Mouse (Mus musculus): Measurements from ENCODE around the gene Ppa2. TPM values are rescaled to one million over a fixed set of nuclear protein-coding genes. Genes with fewer than 3 reads are reported as not detected.

The Ppa2 gene
- polyA plus RNA-seq, 1 experiment: 200 TPM

DNA sequence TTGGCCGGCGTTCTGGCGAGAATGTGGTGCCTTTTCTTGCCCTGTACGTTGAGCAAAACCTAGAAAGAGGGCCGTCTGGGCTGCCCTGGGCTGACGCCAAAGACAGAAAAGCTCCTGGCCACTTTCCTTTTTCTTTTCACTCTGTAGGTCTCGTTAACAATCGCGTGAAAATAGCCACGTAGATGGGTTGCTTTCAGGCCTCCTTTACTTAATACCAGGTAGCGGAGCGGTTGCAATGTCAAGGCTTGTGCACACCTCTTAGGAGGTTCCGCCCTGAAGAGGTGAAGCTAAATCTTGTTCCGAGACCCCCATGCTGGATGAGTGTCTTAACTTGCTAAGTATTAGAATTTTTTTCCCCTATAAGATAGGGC, 884 bp downstream of the Ppa2 start:
- H3K27ac ChIP-seq (ENCODE audit: insufficient read depth, low read depth, low read length): peak overlapping the region; percentile 99
- H3K4me1 ChIP-seq (ENCODE audit: control insufficient read depth, insufficient read depth, low read length): peaks cover 13% of the 10 kb centered on the region; the same call in 1 of the 2 replicates
- H3K4me3 ChIP-seq (ENCODE audit: insufficient read depth, low read depth, low read length): peak overlapping the region; percentile 90
- 20% methylated on average over 14 of the region's 14 CpGs for WGBS
- H3K36me3 ChIP-seq (ENCODE audit: control insufficient read depth, insufficient read depth, low read length): no peaks in the 10 kb centered on the region
- no peak for TF ChIP-seq POLR2A (IDR thresholded peaks at IDR 0.05; ENCODE audit: low read depth, low read length)
- TF ChIP-seq CTCF (conservative IDR thresholded peaks at IDR 0.05; ENCODE audit: insufficient read depth, insufficient read length, low read depth, low read length): no peak
- DNase-seq: no peak
- H3K27me3 ChIP-seq (replicated peaks; ENCODE audit: control insufficient read depth, insufficient read depth, low read length): no peaks in the 10 kb centered on the region

GRCm38 (mm10) chr3:133312331-133312730, 2.4 kb downstream of the Ppa2 start:
- no peak for TF ChIP-seq POLR2A (IDR thresholded peaks at IDR 0.05; ENCODE audit: low read depth, low read length)
- TF ChIP-seq CTCF (conservative IDR thresholded peaks at IDR 0.05; ENCODE audit: insufficient read depth, insufficient read length, low read depth, low read length): no peak
- Histone ChIP-seq H3K27me3 (replicated peaks; ENCODE audit: control insufficient read depth, insufficient read depth, low read length) (no peaks in the 10 kb centered on the region), H3K4me1 (ENCODE audit: control insufficient read depth, insufficient read depth, low read length) (peaks cover 13% of the 10 kb centered on the region; the same call in 1 of the 2 replicates), H3K4me3 (ENCODE audit: insufficient read depth, low read depth, low read length) (no peak overlapping the region), H3K27ac (ENCODE audit: insufficient read depth, low read depth, low read length) (no peak overlapping the region), H3K36me3 (ENCODE audit: control insufficient read depth, insufficient read depth, low read length) (no peaks in the 10 kb centered on the region)
- DNase-seq: no peak
- WGBS: 71% methylated on average over 3 of the region's 3 CpGs

- DNase-seq: no peak
- Histone ChIP-seq H3K4me3 (ENCODE audit: insufficient read depth, low read depth, low read length) (no peak overlapping the region), H3K27ac (ENCODE audit: insufficient read depth, low read depth, low read length) (no peak overlapping the region), H3K4me1 (ENCODE audit: control insufficient read depth, insufficient read depth, low read length) (peaks cover 13% of the 10 kb centered on the region; the same call in 1 of the 2 replicates), H3K36me3 (ENCODE audit: control insufficient read depth, insufficient read depth, low read length) (no peaks in the 10 kb centered on the region), H3K27me3 (replicated peaks; ENCODE audit: control insufficient read depth, insufficient read depth, low read length) (no peaks in the 10 kb centered on the region)
- no peak for TF ChIP-seq POLR2A (IDR thresholded peaks at IDR 0.05; ENCODE audit: low read depth, low read length)
- TF ChIP-seq CTCF (conservative IDR thresholded peaks at IDR 0.05; ENCODE audit: insufficient read depth, insufficient read length, low read depth, low read length): no peak
- WGBS: 88% methylated on average over 6 of the region's 6 CpGs
These were observed 2.9 kb downstream of the Ppa2 start for GRCm38 (mm10) chr3:133312850-133313249.

GRCm38 (mm10) chr3:133313491-133314199, 3.7 kb downstream of the Ppa2 start:
- peak; percentile 73 for DNase-seq
- Histone ChIP-seq H3K4me1 (ENCODE audit: control insufficient read depth, insufficient read depth, low read length) (peaks cover 13% of the 10 kb centered on the region; the same call in 1 of the 2 replicates), H3K27me3 (replicated peaks; ENCODE audit: control insufficient read depth, insufficient read depth, low read length) (no peaks in the 10 kb centered on the region), H3K27ac (ENCODE audit: insufficient read depth, low read depth, low read length) (no peak overlapping the region), H3K4me3 (ENCODE audit: insufficient read depth, low read depth, low read length) (no peak overlapping the region), H3K36me3 (ENCODE audit: control insufficient read depth, insufficient read depth, low read length) (no peaks in the 10 kb centered on the region)
- 73% methylated on average over 3 of the region's 3 CpGs for WGBS
- no peak for TF ChIP-seq CTCF (conservative IDR thresholded peaks at IDR 0.05; ENCODE audit: insufficient read depth, insufficient read length, low read depth, low read length)
- TF ChIP-seq POLR2A (IDR thresholded peaks at IDR 0.05; ENCODE audit: low read depth, low read length): no peak

DNA sequence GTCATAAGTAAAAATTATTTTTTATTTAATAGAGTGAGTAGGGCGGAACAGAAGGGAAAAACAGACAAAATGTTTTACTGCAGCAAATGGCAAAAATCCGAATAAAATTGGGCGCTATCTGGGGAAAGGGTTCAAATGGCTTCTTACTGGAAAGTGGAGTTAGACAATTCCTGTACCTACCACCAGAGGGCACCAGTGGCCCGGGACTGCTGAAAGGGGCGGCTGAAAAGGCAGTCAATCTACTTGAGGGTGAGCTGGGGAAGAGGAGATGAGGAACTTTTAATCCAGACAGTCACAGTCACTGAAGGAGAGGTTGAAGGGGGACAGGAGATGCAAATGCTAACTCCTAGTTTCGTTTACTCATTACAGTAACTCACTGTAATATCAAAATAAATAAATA, 4.6 kb downstream of the Ppa2 start:
- Histone ChIP-seq H3K4me3 (ENCODE audit: insufficient read depth, low read depth, low read length) (no peak overlapping the region), H3K27ac (ENCODE audit: insufficient read depth, low read depth, low read length) (no peak overlapping the region), H3K4me1 (ENCODE audit: control insufficient read depth, insufficient read depth, low read length) (peaks cover 10% of the 10 kb centered on the region; the same call in 1 of the 2 replicates), H3K36me3 (ENCODE audit: control insufficient read depth, insufficient read depth, low read length) (no peaks in the 10 kb centered on the region), H3K27me3 (replicated peaks; ENCODE audit: control insufficient read depth, insufficient read depth, low read length) (no peaks in the 10 kb centered on the region)
- DNase-seq: peak; percentile 75
- TF ChIP-seq CTCF (conservative IDR thresholded peaks at IDR 0.05; ENCODE audit: insufficient read depth, insufficient read length, low read depth, low read length): peak; percentile 87
- no peak for TF ChIP-seq POLR2A (IDR thresholded peaks at IDR 0.05; ENCODE audit: low read depth, low read length)
- whole genome bisulfite sequencing: 33% methylated on average over 6 of the region's 6 CpGs

DNA sequence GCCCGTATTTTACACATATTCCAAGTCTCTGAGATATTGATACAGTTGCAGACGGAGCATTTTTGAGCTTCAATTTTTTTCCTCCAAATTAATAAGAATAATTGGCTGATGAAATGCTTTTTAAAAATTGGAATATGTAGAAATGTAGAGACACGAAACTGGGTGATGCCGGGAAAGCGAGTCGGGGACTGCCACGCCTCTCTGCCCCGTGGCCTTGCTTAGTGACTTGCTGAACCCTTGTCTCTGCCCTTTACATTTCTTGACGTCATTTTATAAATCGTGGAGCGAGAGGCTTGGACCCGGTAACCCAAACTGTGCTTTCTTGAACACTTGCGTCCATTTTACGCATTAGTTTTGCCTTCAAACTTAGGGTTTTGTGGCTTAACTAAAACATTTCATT, 5.1 kb downstream of the Ppa2 start:
- Histone ChIP-seq H3K27ac (ENCODE audit: insufficient read depth, low read depth, low read length) (no peak overlapping the region), H3K4me1 (ENCODE audit: control insufficient read depth, insufficient read depth, low read length) (peaks cover 6% of the 10 kb centered on the region; the same call in 1 of the 2 replicates), H3K36me3 (ENCODE audit: control insufficient read depth, insufficient read depth, low read length) (no peaks in the 10 kb centered on the region), H3K27me3 (replicated peaks; ENCODE audit: control insufficient read depth, insufficient read depth, low read length) (no peaks in the 10 kb centered on the region), H3K4me3 (ENCODE audit: insufficient read depth, low read depth, low read length) (no peak overlapping the region)
- 95% methylated on average over 14 of the region's 14 CpGs for WGBS
- DNase-seq: no peak
- TF ChIP-seq POLR2A (IDR thresholded peaks at IDR 0.05; ENCODE audit: low read depth, low read length) (no peak), CTCF (conservative IDR thresholded peaks at IDR 0.05; ENCODE audit: insufficient read depth, insufficient read length, low read depth, low read length) (no peak)

DNA sequence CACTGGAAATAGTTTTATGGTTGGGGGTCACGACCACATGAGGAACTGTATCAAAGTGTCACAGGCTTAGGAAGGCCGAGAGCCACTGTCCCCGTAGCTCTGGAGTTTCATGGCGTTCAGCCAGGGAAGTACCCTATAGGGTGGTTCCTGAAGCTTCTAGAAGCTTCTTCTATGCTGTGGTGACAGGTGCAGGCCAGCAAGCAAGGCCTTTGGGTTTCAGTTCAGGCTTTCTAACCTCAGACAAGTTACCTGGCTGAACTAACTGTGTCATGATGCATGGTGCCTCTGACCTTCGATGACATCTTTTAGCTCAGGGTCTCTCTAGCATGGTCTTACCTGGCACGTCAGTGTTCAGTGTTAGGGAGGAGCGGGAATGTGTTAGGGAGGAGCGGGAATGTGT, 5.7 kb downstream of the Ppa2 start:
- Histone ChIP-seq H3K4me3 (ENCODE audit: insufficient read depth, low read depth, low read length) (no peak overlapping the region), H3K36me3 (ENCODE audit: control insufficient read depth, insufficient read depth, low read length) (no peaks in the 10 kb centered on the region), H3K27me3 (replicated peaks; ENCODE audit: control insufficient read depth, insufficient read depth, low read length) (no peaks in the 10 kb centered on the region), H3K27ac (ENCODE audit: insufficient read depth, low read depth, low read length) (no peak overlapping the region), H3K4me1 (ENCODE audit: control insufficient read depth, insufficient read depth, low read length) (peaks cover 6% of the 10 kb centered on the region; the same call in 1 of the 2 replicates)
- 87% methylated on average over 8 of the region's 8 CpGs for WGBS
- no peak for DNase-seq
- no peak for TF ChIP-seq CTCF (conservative IDR thresholded peaks at IDR 0.05; ENCODE audit: insufficient read depth, insufficient read length, low read depth, low read length)
- TF ChIP-seq POLR2A (IDR thresholded peaks at IDR 0.05; ENCODE audit: low read depth, low read length): no peak
